Mouse (Mus musculus) erythroblast, embryonic 14.5 days (primary cell): ENCODE results near the gene Prpsap1. TPM values are rescaled to one million over a fixed set of nuclear protein-coding genes. Genes with fewer than 3 reads are reported as not detected.

ENCODE experiments used
- H3K27me3 ChIP-seq: 2 replicates; pipeline ENCODE4 v1.6.1; 2012; ENCODE audit warnings: inconsistent platforms; ENCODE audit not compliant: control insufficient read depth
- H3K36me3 ChIP-seq: 2 replicates; pipeline ENCODE4 v1.6.1; 2012; ENCODE audit warnings: mild to moderate bottlenecking, inconsistent platforms; ENCODE audit not compliant: control insufficient read depth
- H3K4me1 ChIP-seq: 2 replicates; pipeline ENCODE4 v1.6.1; 2012; ENCODE audit warnings: inconsistent platforms; ENCODE audit not compliant: control insufficient read depth
- H3K4me3 ChIP-seq: replicated peaks from 2 replicates; pipeline ENCODE3; 2012; ENCODE audit warnings: moderate library complexity, mild to moderate bottlenecking, inconsistent platforms
- H3K9me3 ChIP-seq: 2 replicates; pipeline ENCODE4 v1.6.1; 2012; ENCODE audit warnings: low read length, inconsistent platforms, mixed read lengths; ENCODE audit not compliant: control insufficient read depth
- GATA1 ChIP-seq: IDR thresholded peaks from 2 replicates; pipeline ENCODE4 v1.6.1; 2012; ENCODE audit warnings: low read length, inconsistent platforms, mixed read lengths
- TAL1 ChIP-seq: IDR thresholded peaks from 3 replicates; pipeline ENCODE4 v1.6.1; 2012; ENCODE audit warnings: low read length, inconsistent platforms, mixed read lengths
- polyA plus RNA-seq: library from polyadenylated mRNA; stranded (reverse); fragments of >175 nt; gene quantifications from 2 replicates; pipeline ENCODE4 v1.2.3, GENCODE M21; 2012

Prpsap1 gene
- polyA plus RNA-seq, 1 experiment = 1.4 TPM

- peaks cover 50% of the 10 kb centered on the region for H3K27me3 ChIP-seq
- peaks cover 17% of the 10 kb centered on the region for H3K4me1 ChIP-seq
- no peaks in the 10 kb centered on the region for H3K36me3 ChIP-seq
- H3K4me3 ChIP-seq = no peak overlapping the region
- H3K9me3 ChIP-seq = no peaks in the 10 kb centered on the region
- TF ChIP-seq TAL1 (no peak), GATA1 (no peak)
These were observed 28.0 kb upstream of the Prpsap1 start for GRCm38 (mm10) chr11:116522046-116522445.

- Histone ChIP-seq H3K4me3 (no peak overlapping the region), H3K4me1 (peaks cover 17% of the 10 kb centered on the region), H3K36me3 (no peaks in the 10 kb centered on the region), H3K27me3 (peaks cover 45% of the 10 kb centered on the region), H3K9me3 (no peaks in the 10 kb centered on the region)
- TF ChIP-seq TAL1 = no peak
- TF ChIP-seq GATA1 = no peak
These were observed 27.1 kb upstream of the Prpsap1 start for GRCm38 (mm10) chr11:116521143-116521542.

GRCm38 (mm10) chr11:116518482-116518881 lies 24.5 kb upstream of the Prpsap1 start:
- H3K27me3 ChIP-seq = peaks cover 44% of the 10 kb centered on the region

GRCm38 (mm10) chr11:116515330-116516020 lies 21.5 kb upstream of the Prpsap1 start:
- no peaks in the 10 kb centered on the region for H3K36me3 ChIP-seq
- TF ChIP-seq TAL1 = no peak
- TF ChIP-seq GATA1 = no peak
- H3K4me1 ChIP-seq = peaks cover 24% of the 10 kb centered on the region
- peaks cover 29% of the 10 kb centered on the region for H3K27me3 ChIP-seq
- no peak overlapping the region for H3K4me3 ChIP-seq
- H3K9me3 ChIP-seq = no peaks in the 10 kb centered on the region

More at GRCm38 (mm10) chr11:116518482-116518881, 24.5 kb upstream of the Prpsap1 start:
- Histone ChIP-seq H3K36me3 (no peaks in the 10 kb centered on the region), H3K4me3 (no peak overlapping the region), H3K4me1 (peaks cover 21% of the 10 kb centered on the region), H3K9me3 (no peaks in the 10 kb centered on the region)
- no peak for TF ChIP-seq GATA1
- TF ChIP-seq TAL1 = no peak

GRCm38 (mm10) chr11:116513531-116514038 lies 19.6 kb upstream of the Prpsap1 start:
- TF ChIP-seq GATA1 (no peak), TAL1 (no peak)
- no peak overlapping the region for H3K4me3 ChIP-seq
- H3K27me3 ChIP-seq = peaks cover 19% of the 10 kb centered on the region
- peaks cover 24% of the 10 kb centered on the region for H3K4me1 ChIP-seq
- no peaks in the 10 kb centered on the region for H3K36me3 ChIP-seq
- H3K9me3 ChIP-seq = no peaks in the 10 kb centered on the region

- Histone ChIP-seq H3K27me3 (peaks cover 14% of the 10 kb centered on the region), H3K9me3 (no peaks in the 10 kb centered on the region), H3K4me1 (peaks cover 26% of the 10 kb centered on the region), H3K36me3 (no peaks in the 10 kb centered on the region), H3K4me3 (no peak overlapping the region)
- TF ChIP-seq TAL1 = no peak
- no peak for TF ChIP-seq GATA1
These were observed 19.0 kb upstream of the Prpsap1 start for GRCm38 (mm10) chr11:116512987-116513386.

- H3K4me3 ChIP-seq = no peak overlapping the region
- peaks cover 32% of the 10 kb centered on the region for H3K4me1 ChIP-seq
- H3K27me3 ChIP-seq = peaks cover 12% of the 10 kb centered on the region
- no peaks in the 10 kb centered on the region for H3K36me3 ChIP-seq
- no peak for TF ChIP-seq TAL1
- no peak for TF ChIP-seq GATA1
- no peaks in the 10 kb centered on the region for H3K9me3 ChIP-seq
These were observed 18.2 kb upstream of the Prpsap1 start for GRCm38 (mm10) chr11:116512154-116512553.

- TF ChIP-seq GATA1 = peak; percentile 54
- TF ChIP-seq TAL1 = no peak
- peaks cover 12% of the 10 kb centered on the region for H3K27me3 ChIP-seq
- peaks cover 39% of the 10 kb centered on the region for H3K4me1 ChIP-seq
- no peak overlapping the region for H3K4me3 ChIP-seq
- H3K9me3 ChIP-seq = no peaks in the 10 kb centered on the region
- H3K36me3 ChIP-seq = no peaks in the 10 kb centered on the region
These were observed 17.4 kb upstream of the Prpsap1 start for GRCm38 (mm10) chr11:116511301-116511868.

- Histone ChIP-seq H3K9me3 (no peaks in the 10 kb centered on the region), H3K4me1 (peaks cover 57% of the 10 kb centered on the region), H3K27me3 (no peaks in the 10 kb centered on the region), H3K36me3 (no peaks in the 10 kb centered on the region), H3K4me3 (no peak overlapping the region)
- no peak for TF ChIP-seq TAL1
- no peak for TF ChIP-seq GATA1
These were observed 14.7 kb upstream of the Prpsap1 start for GRCm38 (mm10) chr11:116508689-116509088.
